Mouse (Mus musculus) heart, embryonic 11.5 days (tissue): ENCODE data around the gene Fbln2. TPM values are rescaled to one million over a fixed set of nuclear protein-coding genes. Genes with fewer than 3 reads are reported as not detected.

Source experiments
- ATAC-seq: fragments of 200-750 bp; cut with Nextera tagmentation; replicated peaks from 2 replicates; pipeline ENCODE4 v1.8.0; 2017; ENCODE audit warnings: moderate library complexity; ENCODE audit not compliant: insufficient number of reproducible peaks, low FRiP score, low TSS enrichment
- H3K27ac ChIP-seq: fragments of 300-500 bp; sonication (generic); 2 replicates; pipeline ENCODE4 v1.5.1; 2014; ENCODE audit warnings: mild to moderate bottlenecking, low read depth, low read length
- H3K27me3 ChIP-seq: fragments of 300-500 bp; sonication (generic); 2 replicates; pipeline ENCODE4 v1.6.1; 2014; ENCODE audit warnings: mild to moderate bottlenecking, low read length, mixed read lengths; ENCODE audit not compliant: control insufficient read depth, insufficient read depth
- H3K36me3 ChIP-seq: fragments of 300-500 bp; sonication (generic); 2 replicates; pipeline ENCODE4 v1.6.1; 2014; ENCODE audit warnings: mild to moderate bottlenecking, low read length, moderate library complexity, mixed read lengths; ENCODE audit not compliant: control insufficient read depth, insufficient read depth
- H3K4me1 ChIP-seq: fragments of 300-500 bp; sonication (generic); 2 replicates; pipeline ENCODE4 v1.6.1; 2014; ENCODE audit warnings: low read length; ENCODE audit not compliant: control insufficient read depth, insufficient read depth
- H3K4me2 ChIP-seq: fragments of 300-500 bp; sonication (generic); 2 replicates; pipeline ENCODE4 v1.6.1; 2014; ENCODE audit warnings: mild to moderate bottlenecking, moderate library complexity
- H3K4me3 ChIP-seq: fragments of 300-500 bp; sonication (generic); 2 replicates; pipeline ENCODE4 v1.5.1; 2014; ENCODE audit warnings: low read depth, low read length
- H3K9ac ChIP-seq: fragments of 300-500 bp; sonication (generic); 2 replicates; pipeline ENCODE4 v1.6.1; 2014; ENCODE audit warnings: mild to moderate bottlenecking, low read depth, low read length, moderate library complexity
- H3K9me3 ChIP-seq: fragments of 300-500 bp; sonication (generic); replicated peaks from 2 replicates; pipeline ENCODE4 v1.6.1; 2016; ENCODE audit warnings: low read length; ENCODE audit not compliant: control insufficient read depth
- WGBS: fragments of 180-500 bp; shearing (Covaris S2); extraction: QIAGEN DNeasy Blood & Tissue Kit; methylation state at CpG from one replicate; pipeline ENCODE4 v1.1.7; 2014; ENCODE audit not compliant: insufficient replicate concordance; 5-methylcytosine and 5-hydroxymethylcytosine counted together
- polyA plus RNA-seq: library from polyadenylated mRNA; unstranded; fragments of >200 nt; fragmentation: Nextera tagmentation; extraction: Ambion mirVana; gene quantifications from 2 replicates; pipeline ENCODE4 v1.2.1, GENCODE M21; 2014

Fbln2 gene
- polyA plus RNA-seq, 1 experiment from 2014 or later: 105 TPM

GRCm38 (mm10) chr6:91304172-91304571 is 91.9 kb downstream of the Fbln2 start:
- peaks cover 25% of the 10 kb centered on the region for H3K27me3 ChIP-seq
- no peak overlapping the region for H3K4me2 ChIP-seq
- 31% methylated on average over 4 of the region's 4 CpGs for WGBS
- no peak overlapping the region for H3K4me3 ChIP-seq
- peak; percentile 61; the same call in 1 of the 2 replicates for ATAC-seq
- no peaks in the 10 kb centered on the region for H3K36me3 ChIP-seq
- H3K9me3 ChIP-seq: no peaks in the 10 kb centered on the region
- no peak overlapping the region for H3K27ac ChIP-seq
- H3K9ac ChIP-seq: no peak overlapping the region
- H3K4me1 ChIP-seq: no peaks in the 10 kb centered on the region

- WGBS: 53% methylated on average over 1 of the region's 1 CpGs
- peaks cover 9% of the 10 kb centered on the region; the same call in 1 of the 2 replicates for H3K27me3 ChIP-seq
- H3K4me1 ChIP-seq: no peaks in the 10 kb centered on the region
- H3K27ac ChIP-seq: no peak overlapping the region
- no peaks in the 10 kb centered on the region for H3K9me3 ChIP-seq
- no peaks in the 10 kb centered on the region for H3K36me3 ChIP-seq
- ATAC-seq: no peak
- no peak overlapping the region for H3K4me2 ChIP-seq
- H3K4me3 ChIP-seq: no peak overlapping the region
- H3K9ac ChIP-seq: no peak overlapping the region
Measured at GRCm38 (mm10) chr6:91307972-91308371, 95.7 kb downstream of the Fbln2 start.

- no peaks in the 10 kb centered on the region for H3K9me3 ChIP-seq
- no peaks in the 10 kb centered on the region for H3K4me1 ChIP-seq
- no peak overlapping the region for H3K27ac ChIP-seq
- no peaks in the 10 kb centered on the region for H3K36me3 ChIP-seq
- WGBS: 88% methylated on average over 5 of the region's 5 CpGs
- H3K9ac ChIP-seq: no peak overlapping the region
- no peak for ATAC-seq
- H3K4me2 ChIP-seq: no peak overlapping the region
- peaks cover 5% of the 10 kb centered on the region; the same call in 1 of the 2 replicates for H3K27me3 ChIP-seq
- no peak overlapping the region for H3K4me3 ChIP-seq
Measured at GRCm38 (mm10) chr6:91311204-91311603, 98.9 kb downstream of the Fbln2 start.

- H3K36me3 ChIP-seq: no peaks in the 10 kb centered on the region
- H3K27ac ChIP-seq: no peak overlapping the region
- H3K9ac ChIP-seq: no peak overlapping the region
- 67% methylated on average over 9 of the region's 9 CpGs for WGBS
- H3K27me3 ChIP-seq: 0 out of 2 replicates have a peak, but pooled peaks cover 5% of the 10 kb centered on the region
- no peaks in the 10 kb centered on the region for H3K4me1 ChIP-seq
- H3K4me3 ChIP-seq: no peak overlapping the region
- no peaks in the 10 kb centered on the region for H3K9me3 ChIP-seq
- no peak for ATAC-seq
- no peak overlapping the region for H3K4me2 ChIP-seq
Measured at GRCm38 (mm10) chr6:91312491-91312890, 100.2 kb downstream of the Fbln2 start.

Other genes starting within 250 kb of the Fbln2 start
- 17.7 and 18.1 TPM in 2 replicates for gene Iqsec1, start 223.8 kb upstream of the Fbln2 start, polyA plus RNA-seq
- gene Nup210, start 95.6 kb upstream of the Fbln2 start, polyA plus RNA-seq: 5.1 and 5.6 TPM in 2 replicates
- 7.9 TPM in 2 replicates for gene Hdac11, start 55.8 kb upstream of the Fbln2 start, polyA plus RNA-seq
- gene Wnt7a, start 198.9 kb downstream of the Fbln2 start, polyA plus RNA-seq: 0.11 and 0.59 TPM in 2 replicates